Mouse (Mus musculus) left cerebral cortex, adult 8-10 months (tissue): ENCODE results near the gene Cbarp. TPM values are rescaled to one million over a fixed set of nuclear protein-coding genes. Genes with fewer than 3 reads are reported as not detected.
"Not testable (repeated sequence)": the region's sequence is repeated elsewhere in the genome, so short reads cannot be mapped to it uniquely, and the experiment has no call there.

Experiments used
- DNase-seq, 2 experiments: peaks; one replicate each; pipeline ENCODE4 v3.0.0; 2022; ENCODE audit warnings: low spot score in 2 of 2
- total RNA-seq, 4 experiments: library from RNA; stranded (reverse); gene quantifications; 2 replicates each; pipeline ENCODE4 v1.2.4; 2022

Cbarp gene
- total RNA-seq, 4 experiments from 2014 or later: 328 to 363 (median 358) TPM

DNA sequence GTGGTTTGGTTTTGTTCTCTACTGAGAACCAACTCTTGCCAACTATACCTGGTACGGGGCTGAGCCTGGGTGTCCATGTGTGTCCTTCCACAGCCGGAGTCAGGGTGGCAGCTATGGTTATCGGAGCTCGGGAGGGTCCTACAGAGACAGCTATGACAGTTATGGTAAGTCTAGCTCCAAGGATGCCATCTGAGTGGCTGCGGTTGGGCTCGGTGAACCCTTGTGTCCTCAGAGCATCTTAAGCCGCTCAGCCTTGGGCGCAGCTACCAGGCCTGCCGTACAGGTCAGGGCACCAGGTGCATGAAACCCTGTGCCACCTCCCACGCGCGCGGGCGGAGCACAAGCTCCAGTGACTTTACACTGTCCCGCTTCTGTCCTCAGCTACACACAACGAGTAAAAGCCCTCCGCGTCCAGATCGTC lies 30.0 kb upstream of the Cbarp start:
- DNase-seq: no peak

DNA sequence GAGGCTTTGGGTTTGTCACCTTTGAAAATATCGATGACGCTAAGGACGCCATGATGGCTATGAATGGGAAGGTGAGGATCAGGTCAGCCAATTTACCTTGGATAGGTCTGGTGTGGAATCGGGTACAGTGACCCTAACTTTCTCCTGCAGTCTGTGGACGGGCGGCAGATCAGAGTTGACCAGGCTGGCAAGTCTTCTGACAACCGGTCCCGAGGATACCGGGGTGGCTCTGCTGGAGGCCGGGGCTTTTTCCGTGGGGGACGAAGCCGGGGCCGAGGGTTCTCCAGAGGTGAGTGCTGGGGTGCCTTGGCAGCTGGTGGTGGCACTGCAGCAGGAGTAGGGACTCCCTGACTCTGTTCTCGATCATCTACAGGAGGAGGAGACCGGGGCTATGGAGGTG lies 29.4 kb upstream of the Cbarp start:
- no peak for DNase-seq

DNA sequence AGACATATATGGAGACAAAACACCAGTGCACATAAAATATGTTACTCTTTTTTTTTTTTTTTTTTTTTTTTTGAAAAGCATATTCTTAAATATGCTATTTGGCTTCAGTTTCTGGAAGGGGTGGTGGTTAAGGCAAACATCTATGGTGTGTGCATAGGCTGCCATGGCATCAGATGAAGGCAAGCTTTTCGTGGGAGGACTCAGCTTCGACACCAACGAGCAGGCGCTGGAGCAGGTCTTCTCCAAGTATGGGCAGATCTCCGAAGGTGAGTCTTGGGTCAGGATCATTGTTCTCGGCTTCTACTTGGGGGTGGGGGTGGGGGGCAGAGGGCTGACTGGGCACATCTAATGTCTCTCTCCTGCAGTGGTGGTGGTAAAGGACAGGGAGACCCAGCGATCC lies 29.0 kb upstream of the Cbarp start:
- DNase-seq: no peak

DNA sequence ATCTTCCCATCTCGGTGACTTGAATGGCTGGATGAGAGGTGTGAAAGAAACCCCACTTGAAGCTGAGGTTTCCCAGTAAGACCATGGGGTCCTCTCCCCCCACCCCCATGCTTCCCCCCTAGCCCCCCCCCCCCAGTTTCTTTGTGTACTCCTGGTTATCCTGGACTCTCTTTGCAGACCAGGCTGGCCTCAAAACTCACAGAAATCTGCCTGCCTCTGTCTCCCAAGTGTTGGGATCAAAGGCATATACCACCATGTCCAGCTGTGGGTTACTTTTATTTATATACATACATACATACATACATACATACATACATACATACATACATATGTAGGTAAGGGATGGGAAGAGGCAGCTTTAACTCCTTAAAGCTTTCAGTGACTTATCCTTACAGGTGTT lies 28.4 kb upstream of the Cbarp start:
- DNase-seq: no peak

DNA sequence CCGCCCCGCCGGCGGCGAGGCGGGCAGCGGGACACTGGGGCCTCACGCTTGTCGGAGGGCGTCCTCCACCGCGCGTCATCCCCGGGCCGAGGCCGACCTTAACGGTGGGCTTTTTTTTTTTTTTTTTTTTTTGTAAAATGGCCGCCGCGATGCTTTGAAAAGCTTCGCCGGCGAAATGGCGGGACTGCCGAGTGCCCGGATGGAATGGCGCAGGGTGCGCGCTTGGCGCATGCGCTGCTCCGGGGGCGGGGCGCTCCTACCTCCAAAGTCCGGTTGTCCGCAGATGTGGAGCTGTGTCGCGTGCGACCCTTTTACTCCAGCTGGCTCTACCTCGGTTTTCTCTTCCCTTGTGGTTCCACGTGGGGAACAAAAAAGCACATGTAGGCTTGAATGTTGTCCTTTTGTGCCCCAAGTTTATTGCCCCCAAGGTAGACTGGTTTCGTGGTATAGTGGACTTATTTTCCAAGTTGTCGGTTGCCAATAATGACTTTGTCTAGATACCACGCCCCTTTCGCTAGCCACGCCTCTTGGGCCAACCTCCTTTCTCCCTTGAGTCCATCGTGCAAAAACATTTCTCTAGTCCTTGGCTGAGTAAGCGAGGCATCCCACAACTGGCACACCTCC lies 27.5 kb upstream of the Cbarp start:
- DNase-seq: peak; percentile 90 to 91

DNA sequence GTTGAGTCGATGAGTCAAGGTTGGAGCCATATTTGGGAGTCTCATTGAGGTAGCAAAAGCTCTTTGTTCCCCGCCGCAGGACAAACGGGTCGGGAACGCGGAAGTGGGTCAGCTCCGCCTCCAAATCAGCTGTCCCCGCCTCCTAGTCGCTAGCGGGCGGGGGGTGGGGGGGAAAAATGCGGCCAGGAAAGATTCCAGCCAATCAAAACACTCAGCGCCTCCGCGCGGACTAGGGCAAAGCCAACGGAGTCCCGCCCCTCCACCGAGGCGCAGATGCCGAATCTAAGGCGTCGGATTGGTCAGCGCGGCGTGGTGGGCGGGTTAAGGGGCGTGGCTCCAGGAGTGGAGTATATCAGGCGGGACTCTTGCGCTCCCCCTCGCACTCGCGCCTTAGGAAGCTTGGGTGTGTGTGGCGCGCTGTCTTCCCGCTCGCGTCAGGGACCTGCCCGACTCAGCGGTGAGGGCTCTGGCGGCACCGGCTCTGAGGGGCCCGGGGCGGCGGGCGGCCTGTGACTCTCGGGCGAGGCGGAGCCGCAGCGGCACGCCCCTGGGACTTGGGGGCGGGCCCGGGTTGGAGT lies 26.9 kb upstream of the Cbarp start:
- DNase-seq: peak; percentile 97 to 98

DNA sequence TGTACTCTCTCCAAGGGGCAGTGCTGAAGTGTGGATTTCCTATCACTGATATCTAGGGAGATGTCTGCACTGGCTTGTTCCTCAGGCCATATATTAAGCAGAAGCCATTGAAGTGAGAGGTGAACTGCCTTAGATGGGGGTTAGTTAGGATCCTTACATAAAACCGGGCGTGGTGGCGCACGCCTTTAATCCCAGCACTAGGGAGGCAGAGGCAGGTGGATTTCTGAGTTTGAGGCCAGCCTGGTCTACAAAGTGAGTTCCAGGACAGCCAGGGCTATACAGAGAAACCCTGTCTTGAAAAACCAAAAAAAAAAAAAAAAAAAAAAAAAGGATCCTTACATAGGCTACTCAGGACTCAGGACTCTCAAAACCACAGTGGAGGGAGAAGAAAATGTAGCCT lies 25.5 kb upstream of the Cbarp start:
- DNase-seq: not testable (repeated sequence)

DNA sequence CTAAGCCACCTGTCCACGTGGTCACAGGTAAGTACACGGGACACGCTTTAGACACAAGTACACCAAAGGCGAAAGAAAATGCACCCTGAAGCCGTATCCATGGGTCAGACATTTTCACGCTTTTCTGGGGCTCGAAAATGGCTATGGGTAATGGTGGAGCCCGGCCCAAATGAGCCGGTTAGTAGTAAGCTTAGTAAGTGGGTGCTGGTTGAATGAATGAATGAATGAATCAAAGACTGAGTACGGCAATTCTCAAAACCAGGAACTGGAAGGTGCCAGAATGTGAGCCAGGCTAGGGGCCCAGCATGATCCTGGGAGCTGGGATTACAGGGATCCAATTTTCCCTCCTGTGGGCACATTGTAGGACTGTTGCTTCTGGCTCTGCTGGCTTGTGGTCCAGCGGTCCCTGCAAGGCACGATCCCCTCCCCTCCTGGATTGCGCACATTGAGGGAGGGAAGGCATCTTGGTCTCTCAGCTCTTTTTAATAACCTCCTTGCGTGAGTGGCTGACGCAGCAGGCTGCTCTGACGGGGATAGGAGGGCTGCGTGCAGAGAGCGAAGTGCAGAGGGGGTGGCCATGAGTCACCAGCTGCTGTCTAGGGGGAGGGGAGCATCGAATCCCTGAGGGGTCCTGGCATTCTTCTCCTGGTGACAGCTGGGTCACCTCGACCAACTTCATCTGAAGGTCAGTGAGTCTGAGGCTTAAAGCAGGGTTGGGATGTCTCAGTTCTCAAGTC lies 24.9 kb upstream of the Cbarp start, which contains the start of gene Cirbp:
Cirbp (plus strand) TSS at position 594 of the 737 bp plus-strand sequence.
- peak in 1 of 2 experiments; percentile 71 for DNase-seq

DNA sequence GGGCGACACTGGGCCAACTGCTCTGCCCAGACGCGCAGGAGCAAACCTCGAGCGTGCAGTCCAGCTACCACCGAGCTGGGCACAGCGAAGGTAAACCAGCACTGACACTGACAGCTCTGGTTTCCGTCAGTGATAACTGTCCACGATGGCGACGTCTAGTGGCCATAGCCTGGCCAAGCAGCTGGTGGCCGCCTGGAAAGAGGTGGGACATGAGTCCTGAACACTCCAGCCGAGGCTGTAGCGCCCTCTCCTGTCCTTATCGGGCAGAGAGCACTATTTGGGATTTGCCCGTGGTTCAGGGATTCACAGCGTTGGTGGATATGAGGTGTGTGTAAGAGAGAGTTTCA lies 24.3 kb upstream of the Cbarp start:
- DNase-seq: peak; percentile 95

DNA sequence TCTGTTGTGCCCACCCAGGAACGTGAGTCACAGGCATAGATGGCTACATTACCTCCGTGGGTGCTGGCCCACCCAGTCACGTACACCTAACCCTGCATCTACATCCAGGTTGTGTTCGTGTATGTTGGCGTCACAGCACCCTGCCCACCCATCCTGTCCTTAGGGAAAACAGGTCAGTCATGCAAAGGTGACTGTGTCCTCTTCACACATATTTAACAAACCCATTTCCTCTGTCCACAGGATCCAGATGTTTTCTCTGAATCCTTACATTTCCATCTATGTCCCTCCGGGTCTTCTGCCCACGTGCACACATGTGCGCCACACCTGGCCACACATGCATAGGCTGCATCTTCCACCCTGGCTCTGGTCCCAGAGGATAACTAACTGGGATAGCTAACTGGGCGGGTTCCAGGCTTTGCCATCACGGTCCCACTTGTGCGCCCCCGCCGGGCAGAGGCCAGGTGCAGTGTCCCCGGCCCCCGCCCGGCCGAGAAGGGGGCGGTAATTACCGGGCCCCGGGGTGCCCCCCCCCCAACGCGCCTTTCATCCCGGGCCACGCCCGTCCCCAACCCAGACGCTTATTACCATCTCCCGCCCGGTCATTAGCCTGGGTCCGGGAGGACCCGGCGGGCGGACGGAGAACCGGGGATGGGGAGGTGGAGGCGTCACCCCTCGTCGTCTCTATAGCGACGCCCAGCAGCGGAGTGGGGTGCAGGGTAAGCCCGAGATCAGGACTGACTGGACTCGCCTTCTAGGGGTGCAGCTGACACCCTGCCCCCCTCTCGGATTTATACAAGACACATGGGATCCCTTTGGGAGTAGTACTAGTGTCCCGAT lies 23.7 kb upstream of the Cbarp start:
- peak in 1 of 2 experiments; percentile 64 for DNase-seq

DNA sequence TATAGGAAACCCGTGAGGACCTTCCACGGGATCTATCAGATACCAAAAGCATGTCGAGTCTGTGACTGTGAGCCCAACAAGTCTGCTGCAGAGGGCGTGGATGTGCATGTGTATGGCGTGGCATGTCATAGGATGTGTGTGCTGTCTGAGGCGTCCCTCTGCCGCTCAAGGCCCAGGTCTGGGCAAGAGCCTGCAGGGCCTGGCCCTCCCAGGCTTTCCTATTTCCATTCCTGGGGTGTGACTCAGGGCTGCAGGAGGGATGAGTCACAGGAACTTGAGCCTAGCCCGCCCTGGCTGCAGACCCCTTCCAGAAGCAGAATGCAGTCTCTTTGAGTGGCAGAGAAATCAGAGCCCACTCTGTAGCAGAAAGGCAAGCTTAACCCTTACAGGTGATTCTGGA lies 23.1 kb upstream of the Cbarp start:
- no peak for DNase-seq

DNA sequence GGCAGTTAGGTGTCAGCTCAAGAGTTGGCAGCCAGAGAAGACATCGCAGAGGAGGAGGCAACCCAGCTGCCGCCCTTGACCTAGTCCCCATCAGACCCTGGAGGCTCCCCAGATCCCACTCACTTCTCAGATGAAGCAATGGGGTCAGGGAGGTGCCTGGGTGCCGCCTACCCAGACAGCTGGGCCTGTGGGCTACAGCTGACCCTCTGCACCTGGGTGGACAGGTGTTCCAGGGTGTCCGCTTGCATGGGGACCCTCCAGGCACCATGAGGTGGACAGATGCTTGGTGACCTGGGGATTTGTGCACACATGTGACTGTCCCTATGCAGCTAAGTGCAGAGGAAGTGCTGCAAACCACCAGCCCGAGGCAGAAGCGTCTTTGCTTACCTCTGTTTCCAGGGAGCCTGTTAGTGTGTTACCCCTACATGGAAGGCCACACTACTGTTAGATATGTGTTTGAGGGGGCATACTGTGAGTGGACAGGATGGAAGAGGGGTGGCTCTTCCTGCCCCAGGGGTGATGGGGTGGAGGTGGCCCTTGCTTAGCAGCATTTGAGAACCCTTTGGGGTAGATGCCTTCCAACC lies 22.2 kb upstream of the Cbarp start:
- no peak for DNase-seq

DNA sequence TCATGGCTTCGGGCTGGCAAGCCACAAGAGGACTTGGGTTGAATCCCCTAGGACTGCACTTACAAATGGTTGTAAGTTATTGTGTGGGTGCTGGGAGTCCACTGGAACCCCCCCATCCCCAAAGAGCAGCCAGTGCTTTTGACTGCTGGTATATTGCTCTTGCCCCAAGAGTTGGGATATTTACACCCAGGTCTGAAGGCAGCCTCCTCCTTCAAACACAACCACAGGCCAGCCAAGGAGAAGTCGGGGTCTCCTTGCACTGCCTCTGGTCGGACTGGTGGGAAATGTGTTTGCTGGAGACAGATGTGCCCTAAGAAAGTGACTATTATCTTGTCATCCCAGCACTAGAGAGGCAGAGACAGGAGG lies 21.6 kb upstream of the Cbarp start:
- DNase-seq: no peak

DNA sequence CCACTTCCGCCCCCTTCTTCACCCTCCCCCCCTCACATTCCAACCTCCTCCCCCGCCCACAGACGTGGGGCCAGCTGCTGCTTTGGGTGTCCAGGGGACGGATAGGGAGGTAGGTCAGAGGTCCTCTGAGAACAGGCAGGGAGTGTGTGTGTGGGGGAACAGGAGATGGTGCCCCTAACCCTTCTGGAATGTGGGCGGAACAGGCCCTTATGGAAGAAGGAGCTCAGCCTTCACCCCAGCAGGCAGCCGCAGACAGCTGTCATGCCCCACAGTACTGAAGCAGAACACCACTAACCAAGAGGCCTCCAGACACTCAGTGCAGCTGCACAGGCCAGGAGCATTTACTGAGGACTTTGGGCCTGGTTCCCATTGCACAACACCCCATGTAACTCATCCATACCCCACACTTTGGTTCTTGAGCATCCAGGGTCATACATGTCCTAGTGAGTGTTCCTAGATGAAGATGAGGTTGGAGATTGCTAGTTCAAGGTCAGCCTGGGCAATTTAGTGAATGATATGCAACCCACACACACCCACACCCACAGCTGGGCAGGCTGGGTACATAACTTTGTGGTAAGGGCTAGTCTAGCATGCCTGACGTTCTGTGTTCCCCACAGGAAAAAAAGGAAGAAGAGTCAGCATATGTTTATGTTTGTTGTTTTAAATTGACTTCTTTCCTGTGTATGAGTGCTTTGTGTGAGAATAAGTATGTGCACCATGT lies 21.0 kb upstream of the Cbarp start:
- no peak for DNase-seq

DNA sequence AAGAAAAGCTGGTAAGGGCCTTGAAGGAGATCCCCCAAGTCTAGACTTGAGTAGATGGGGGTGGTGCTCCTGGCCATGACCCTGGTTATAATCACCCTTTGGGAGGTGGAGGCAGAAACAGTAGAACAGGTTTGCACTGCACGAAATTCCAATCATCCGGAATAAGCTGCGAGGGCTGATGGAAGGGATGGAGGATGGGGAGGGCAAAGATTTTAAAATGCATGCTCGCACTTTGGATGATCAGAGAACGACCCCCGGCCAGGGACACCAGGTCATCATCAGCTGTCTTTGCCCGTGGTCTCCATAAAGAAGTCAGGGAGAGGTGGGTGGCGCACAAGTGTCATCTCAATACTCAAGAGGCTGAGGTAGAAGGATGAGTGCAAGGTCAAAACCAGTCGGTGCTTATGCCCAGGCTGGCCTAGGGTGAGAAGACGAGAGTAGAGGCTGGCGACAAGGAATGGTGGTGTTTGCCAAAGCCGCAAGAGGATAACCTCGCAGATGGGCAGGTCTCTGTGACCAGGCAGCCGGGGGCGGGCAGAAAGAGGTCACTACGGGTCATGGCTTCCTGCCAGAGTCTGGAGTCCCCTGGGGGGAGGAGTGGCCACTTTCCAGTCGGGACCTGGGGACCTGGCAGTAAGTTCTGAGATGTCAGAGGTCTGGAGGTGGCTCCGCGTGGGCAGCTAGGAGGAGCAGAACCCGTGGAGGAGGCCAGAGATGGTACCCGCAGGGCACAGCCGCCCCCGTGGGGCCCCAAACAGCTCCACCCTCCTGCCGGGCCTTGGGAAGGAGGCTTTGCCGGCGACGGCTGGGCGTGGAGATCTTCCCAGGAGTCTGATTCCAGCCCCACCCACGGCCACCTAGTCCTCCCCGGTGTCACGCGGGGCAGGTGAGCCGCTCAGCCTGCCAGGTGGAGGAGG lies 20.1 kb upstream of the Cbarp start:
- DNase-seq: peak in 1 of 2 experiments; percentile 60

DNA sequence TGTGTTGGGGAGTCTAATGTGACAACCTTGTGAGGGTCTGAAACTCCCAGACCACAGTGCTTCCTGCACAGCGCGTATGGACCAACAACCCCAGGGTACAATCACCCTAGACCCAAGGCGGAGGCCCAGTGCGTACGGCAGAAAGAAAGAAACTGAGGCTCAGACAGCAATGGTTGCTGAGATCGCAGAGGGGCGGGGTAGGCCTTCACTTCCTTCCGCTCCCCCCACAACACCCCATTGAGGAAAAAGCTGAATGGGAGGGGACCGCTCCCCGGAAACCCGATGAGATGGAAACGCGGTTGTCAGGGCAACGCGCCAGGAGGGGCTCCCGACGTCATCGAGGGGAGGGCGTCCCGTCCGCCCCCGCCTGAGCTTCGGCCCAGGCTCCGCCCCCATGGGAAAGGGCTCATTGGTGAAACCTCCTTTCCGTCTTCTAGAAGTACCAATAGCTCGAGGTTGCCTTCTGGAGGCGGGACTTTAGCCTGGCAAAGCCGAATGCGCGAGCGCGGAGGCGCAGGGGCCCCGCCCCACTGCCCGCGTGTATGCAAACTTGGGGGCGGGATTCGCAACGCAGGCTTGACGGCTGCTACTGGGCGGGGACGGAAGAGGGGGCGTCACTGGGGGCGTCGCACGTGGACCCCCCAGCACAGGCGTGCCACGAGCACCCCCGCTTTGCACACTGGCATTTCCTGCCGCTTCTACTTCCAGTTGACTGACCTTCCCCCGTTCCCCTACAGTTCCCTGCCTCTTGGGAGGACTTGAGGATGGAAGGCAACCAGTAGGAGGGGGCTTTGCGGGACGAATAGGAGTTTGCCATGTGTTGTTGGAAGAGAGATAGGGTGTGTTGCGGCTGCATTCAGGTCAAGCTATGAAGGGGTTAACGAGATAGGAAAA lies 19.2 kb upstream of the Cbarp start:
- peak; percentile 91 to 99 for DNase-seq

DNA sequence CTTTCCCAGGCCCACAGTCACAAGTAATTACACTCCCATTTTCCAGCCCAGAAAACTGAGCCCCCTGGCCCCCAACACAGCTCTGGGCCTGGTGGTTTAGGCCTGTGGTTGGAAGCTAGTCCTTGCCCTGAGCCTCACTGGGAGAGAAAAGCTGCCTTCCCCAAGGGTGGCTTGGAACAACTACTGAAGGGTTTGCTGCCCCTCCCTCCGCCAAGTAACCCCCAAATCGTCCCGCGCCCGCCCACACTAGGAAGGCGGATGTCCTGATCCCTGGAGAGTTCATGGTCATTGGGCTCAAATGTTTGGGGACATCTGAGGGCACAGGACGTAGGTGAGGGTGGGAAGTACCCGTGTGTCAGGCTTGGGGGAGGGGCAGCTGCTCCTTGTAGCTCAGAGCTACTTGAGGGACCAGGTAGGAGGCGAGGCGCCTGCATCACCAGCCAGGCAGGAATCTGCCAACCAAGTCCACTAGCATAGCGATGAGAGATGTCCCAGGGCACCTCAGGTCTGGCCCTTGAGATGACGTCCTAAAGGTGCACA lies 18.5 kb upstream of the Cbarp start:
- peak in 1 of 2 experiments; percentile 69 for DNase-seq

DNA sequence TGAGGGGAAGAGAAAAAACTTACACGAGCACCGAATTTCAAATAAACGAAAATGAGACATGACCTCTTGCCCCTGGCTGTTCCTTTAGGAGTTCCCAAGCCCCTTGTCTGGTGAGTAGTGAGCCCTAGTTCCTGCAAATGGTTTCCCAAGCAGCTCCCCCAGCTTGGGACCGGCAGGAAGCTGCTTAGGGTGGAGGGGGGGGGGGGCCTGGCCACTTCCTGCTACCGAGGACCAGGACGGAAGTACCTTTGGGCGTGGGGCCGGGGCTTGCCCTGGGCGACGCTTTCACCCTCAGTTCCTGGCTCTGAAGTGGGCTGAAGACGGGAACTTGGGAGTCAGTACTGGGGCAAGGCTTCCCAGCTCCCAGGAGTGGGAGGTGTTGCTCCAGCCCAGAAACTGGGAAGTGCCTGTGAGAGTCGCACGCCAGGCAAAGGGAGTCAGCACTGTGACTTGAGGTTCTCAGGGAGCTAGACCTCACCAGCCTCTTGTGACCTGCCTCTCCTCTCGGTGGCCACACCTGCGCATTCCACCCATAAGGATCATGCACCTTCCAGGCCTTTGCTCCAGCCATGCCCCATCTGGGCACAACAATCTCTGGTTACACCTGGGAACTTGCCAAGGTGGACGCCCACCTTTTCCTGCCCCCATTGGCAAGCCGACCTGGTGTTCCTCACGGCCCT lies 17.8 kb upstream of the Cbarp start:
- DNase-seq: peak in 1 of 2 experiments; percentile 51
